In the genomic region with DNA sequence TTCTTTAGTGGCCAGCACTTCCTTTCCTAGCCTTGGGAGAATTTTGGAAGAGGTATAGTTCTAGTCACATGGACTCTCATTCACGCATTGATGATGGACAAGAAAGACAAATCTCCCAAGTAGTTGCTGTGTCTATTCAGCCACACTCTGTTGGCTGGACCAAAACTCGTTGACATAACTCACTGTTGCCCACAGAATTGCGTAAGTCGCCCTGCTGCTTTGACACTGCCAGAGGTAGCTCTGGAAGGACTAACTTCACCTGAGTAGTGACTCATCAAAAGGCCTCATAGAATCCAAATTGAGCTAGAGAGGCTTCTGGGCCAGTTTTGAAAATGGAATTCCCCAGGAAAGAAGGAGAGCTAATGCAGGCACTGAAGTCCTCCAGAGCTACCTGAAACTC, we compare ENCODE assay signal across 22 mouse cellular contexts. TPM values are rescaled to one million over a fixed set of nuclear protein-coding genes. Genes with fewer than 3 reads are reported as not detected.
DNase-seq lines count a peak whose midpoint lies in the region; ATAC-seq and TF ChIP-seq lines count a peak whose summit lies in the region.
"Had no signal": no experiment of that assay in that cellular context is flagged by ENCODE, and none has a peak within 500 bp of the region (broad histone marks: within the 10 kb centered on the region; RNA-seq: fewer than 3 reads in every experiment).

No protein-coding gene starts in this region.

- H3K4me3 ChIP-seq in liver, adult 2 months (ENCODE audit: insufficient read depth, low read depth, low read length) = no peak overlapping the region
- H3K4me3 ChIP-seq in liver, embryonic 11.5 days (ENCODE audit: low read depth, low read length) = no peak overlapping the region
- H3K4me3 ChIP-seq in forebrain, embryonic 11.5 days (ENCODE audit: low read depth, low read length) = no peak overlapping the region
- H3K4me3 ChIP-seq: forebrain, embryonic 10.5 days; heart, embryonic 15.5 days; limb, embryonic 10.5 days; liver, embryonic 13.5 days; midbrain, embryonic 15.5 days had no signal

- no peak for TF ChIP-seq CTCF in liver, adult 2 months (IDR thresholded peaks at IDR 0.05; ENCODE audit: low read depth, low read length)

- 21% methylated on average over 4 of the region's 4 CpGs for WGBS in liver, adult 2 months
- WGBS in liver, embryonic 11.5 days = 73% methylated on average over 4 of the region's 4 CpGs
- WGBS in forebrain, embryonic 11.5 days = 89% methylated on average over 4 of the region's 4 CpGs

- H3K9ac ChIP-seq in liver, adult 2 months (ENCODE audit: low read depth, low read length) = no peak overlapping the region
- H3K9ac ChIP-seq in liver, embryonic 11.5 days (ENCODE audit: low read depth, low read length) = no peak overlapping the region
- no peak overlapping the region for H3K9ac ChIP-seq in forebrain, embryonic 11.5 days (ENCODE audit: low read length)
- H3K9ac ChIP-seq: forebrain, postnatal 0 days; heart, embryonic 15.5 days; hindbrain, embryonic 14.5 days; liver, embryonic 13.5 days; midbrain, embryonic 15.5 days had no signal

- H3K36me3 ChIP-seq in liver, adult 2 months (ENCODE audit: control insufficient read depth, insufficient read depth, low read length) = no peaks in the 10 kb centered on the region
- no peaks in the 10 kb centered on the region for H3K36me3 ChIP-seq in liver, embryonic 11.5 days (ENCODE audit: control insufficient read depth, insufficient read depth, low read length)
- no peaks in the 10 kb centered on the region for H3K36me3 ChIP-seq in forebrain, embryonic 11.5 days (ENCODE audit: control insufficient read depth, insufficient read depth, low read length)
- H3K36me3 ChIP-seq: forebrain, embryonic 10.5 days; heart, embryonic 15.5 days; limb, embryonic 10.5 days; liver, embryonic 13.5 days; midbrain, embryonic 15.5 days had no signal

- H3K4me2 ChIP-seq in liver, embryonic 11.5 days = no peak overlapping the region
- no peak overlapping the region for H3K4me2 ChIP-seq in forebrain, embryonic 11.5 days (ENCODE audit: low read depth, low read length, severe bottlenecking)
- H3K4me2 ChIP-seq: heart, embryonic 15.5 days; hindbrain, embryonic 14.5 days; liver, embryonic 13.5 days; midbrain, embryonic 15.5 days had no signal

- H3K4me1 ChIP-seq in liver, adult 2 months (ENCODE audit: control insufficient read depth, insufficient read depth, low read length) = no peaks in the 10 kb centered on the region
- H3K4me1 ChIP-seq in liver, embryonic 11.5 days (replicated peaks; ENCODE audit: control insufficient read depth, insufficient read depth, low read length) = no peaks in the 10 kb centered on the region
- peaks cover 7% of the 10 kb centered on the region for H3K4me1 ChIP-seq in forebrain, embryonic 11.5 days (replicated peaks; ENCODE audit: control insufficient read depth, insufficient read depth, low read length)
- H3K4me1 ChIP-seq: heart, embryonic 15.5 days; limb, embryonic 10.5 days; liver, embryonic 13.5 days; midbrain, embryonic 15.5 days had no signal

- ATAC-seq in liver, embryonic 11.5 days (replicated peaks; ENCODE audit: low FRiP score) = no peak
- ATAC-seq in megakaryocyte progenitor cell, adult 5-6 weeks (replicated peaks; ENCODE audit: poor library complexity) = 0 out of 2 replicates have a peak, but pooled peaks have one; percentile 48
- no peak for ATAC-seq in forebrain, embryonic 11.5 days (replicated peaks; ENCODE audit: low FRiP score)
- ATAC-seq: CD4-positive, CD25-positive, alpha-beta regulatory T cell, adult 4 months; forebrain, postnatal 0 days; midbrain, embryonic 15.5 days had no signal

- peak; percentile 90 for DNase-seq in liver, adult 2 months (ENCODE audit: extremely low read depth, low read depth, low spot score)
- no peak for DNase-seq in liver, embryonic 11.5 days (ENCODE audit: low spot score)
- DNase-seq in 416B (ENCODE audit: low read depth) = peak; percentile 40
- peak; percentile 55 for DNase-seq in fat pad, adult 2 months (ENCODE audit: extremely low read depth, low read depth, low spot score)
- DNase-seq in forebrain, embryonic 11.5 days (ENCODE audit: low spot score) = no peak
- no peak for DNase-seq in layer of hippocampus, postnatal 14 days (ENCODE audit: low spot score in 2 of 2)
- DNase-seq: cerebellum, adult 9-10 months; forebrain, postnatal 0 days; gastrocnemius, postnatal 36 days; heart, postnatal 4 days; kidney, adult 9 months; liver, embryonic 13.5 days; right cerebral cortex, adult 18-20 months; thymus, adult 18-20 months; thymus, postnatal 36 days had no signal

- H3K9me3 ChIP-seq in liver, embryonic 11.5 days (ENCODE audit: control insufficient read depth, low read length) = no peaks in the 10 kb centered on the region
- H3K9me3 ChIP-seq in forebrain, embryonic 11.5 days (ENCODE audit: control insufficient read depth, low read length) = no peaks in the 10 kb centered on the region
- H3K9me3 ChIP-seq: forebrain, embryonic 10.5 days; heart, embryonic 15.5 days; limb, embryonic 10.5 days; liver, embryonic 13.5 days; midbrain, embryonic 15.5 days had no signal

- H3K27me3 ChIP-seq in liver, adult 2 months (ENCODE audit: control insufficient read depth, insufficient read depth, low read length) = no peaks in the 10 kb centered on the region
- H3K27me3 ChIP-seq in liver, embryonic 11.5 days (replicated peaks; ENCODE audit: control insufficient read depth, insufficient read depth, low read length) = no peaks in the 10 kb centered on the region
- H3K27me3 ChIP-seq in forebrain, embryonic 11.5 days (ENCODE audit: control insufficient read depth, insufficient read depth, low read length) = no peaks in the 10 kb centered on the region
- H3K27me3 ChIP-seq: heart, embryonic 15.5 days; liver, embryonic 13.5 days; midbrain, embryonic 15.5 days had no signal

- no peaks in the 10 kb centered on the region for H3K79me2 ChIP-seq in liver, adult 2 months (ENCODE audit: control insufficient read depth, insufficient read depth, low read length)

- no peak overlapping the region for H3K27ac ChIP-seq in liver, adult 2 months (replicated peaks; ENCODE audit: insufficient read depth, low read depth, low read length)
- no peak overlapping the region for H3K27ac ChIP-seq in liver, embryonic 11.5 days (ENCODE audit: low read depth, low read length)
- H3K27ac ChIP-seq in forebrain, embryonic 11.5 days (ENCODE audit: low read depth, low read length) = no peak overlapping the region
- H3K27ac ChIP-seq: forebrain, embryonic 10.5 days; heart, embryonic 15.5 days; hindbrain, embryonic 14.5 days; limb, embryonic 10.5 days; liver, embryonic 13.5 days; midbrain, embryonic 15.5 days had no signal

- no peak for TF ChIP-seq POLR2A in liver, adult 2 months (IDR thresholded peaks at IDR 0.05; ENCODE audit: extremely low read depth, insufficient read depth, low read length)

RNA-seq across cellular contexts. Expression of gene Fggy, which starts 13.8 kb away (rescaled TPM):
- 167 and 189 TPM in 2 replicates for total RNA-seq in liver, adult 2 months (2014; rRNA removed)
- polyA plus RNA-seq in liver, adult 2 months (2012; rRNA removed) = 99.5 and 102 TPM in 2 replicates
- polyA plus RNA-seq in liver, embryonic 11.5 days (2014; fragmentation: Nextera tagmentation; extraction: Ambion mirVana) = 7.9 and 10.6 TPM in 2 replicates
- total RNA-seq in megakaryocyte progenitor cell, adult 5-6 weeks (2015) = 7.3 and 9.5 TPM in 2 replicates
- 8.3 and 10.1 TPM in 2 replicates for total RNA-seq in megakaryocyte progenitor cell, adult 5-6 weeks (2017)
- polyA plus RNA-seq in forebrain, embryonic 11.5 days (2014; fragmentation: Nextera tagmentation; extraction: Ambion mirVana) = 7.1 and 7.7 TPM in 2 replicates
- total RNA-seq in layer of hippocampus, postnatal 14 days (2021) = 10 to 100 TPM in 1 of 2 experiments, 1 to 10 TPM in 1; 9.5 to 13.2 TPM

Comparison
In these comparisons a context has a peak if more than half of its experiments do, and no peak if none do; other contexts are left out.
1. DNase-seq: peak in liver, adult 2 months (single experiment), 416B (single experiment) and fat pad, adult 2 months (single experiment); none in liver, embryonic 11.5 days (single experiment), forebrain, embryonic 11.5 days (single experiment) and layer of hippocampus, postnatal 14 days (0 of 2).
2. RNA of gene Fggy, which starts 13.8 kb away (total RNA-seq): 167 to 189 TPM in liver, adult 2 months; 9.5 to 13.2 TPM in layer of hippocampus, postnatal 14 days and 7.3 to 10.1 TPM in megakaryocyte progenitor cell, adult 5-6 weeks; every median in the first group is over 10 times any median in the second.